Mouse (Mus musculus) kidney, embryonic 14.5 days (tissue): Measurements from ENCODE around the gene Exoc4. TPM values are rescaled to one million over a fixed set of nuclear protein-coding genes. Genes with fewer than 3 reads are reported as not detected.
A peak's percentile ranks its signal among the peaks of the same experiment; 100 is the strongest.

ENCODE experiments used
- ATAC-seq: fragments of 200-750 bp; cut with Nextera tagmentation; 2 replicates; pipeline ENCODE4 v1.8.0; 2017; ENCODE audit warnings: moderate number of reproducible peaks, mild to moderate bottlenecking, moderate TSS enrichment, moderate library complexity; ENCODE audit not compliant: low FRiP score, low TSS enrichment
- H3K27ac ChIP-seq: fragments of 300-500 bp; sonication (generic); 2 replicates; pipeline ENCODE4 v1.5.1; 2014; ENCODE audit warnings: low read depth, mild to moderate bottlenecking, low read length, moderate library complexity, mixed read lengths
- H3K27me3 ChIP-seq: fragments of 300-500 bp; sonication (generic); 2 replicates; pipeline ENCODE4 v1.6.1; 2014; ENCODE audit warnings: mild to moderate bottlenecking, low read length; ENCODE audit not compliant: control insufficient read depth, insufficient read depth
- H3K36me3 ChIP-seq: fragments of 300-500 bp; sonication (generic); 2 replicates; pipeline ENCODE4 v1.6.1; 2014; ENCODE audit warnings: low read length, mixed read lengths; ENCODE audit not compliant: control insufficient read depth, insufficient read depth
- H3K4me1 ChIP-seq: fragments of 300-500 bp; sonication (generic); 2 replicates; pipeline ENCODE4 v1.6.1; 2014; ENCODE audit warnings: low read length, mixed read lengths; ENCODE audit not compliant: control insufficient read depth, insufficient read depth
- H3K4me2 ChIP-seq: fragments of 300-500 bp; sonication (generic); replicated peaks from 2 replicates; pipeline ENCODE4 v1.6.1; 2014; ENCODE audit warnings: low read depth, mild to moderate bottlenecking, low read length
- H3K4me3 ChIP-seq: fragments of 300-500 bp; sonication (generic); 2 replicates; pipeline ENCODE4 v1.5.1; 2014; ENCODE audit warnings: mild to moderate bottlenecking, low read length
- H3K9ac ChIP-seq: fragments of 300-500 bp; sonication (generic); 2 replicates; pipeline ENCODE4 v1.6.1; 2014; ENCODE audit warnings: low read depth, mild to moderate bottlenecking, low read length, moderate library complexity
- H3K9me3 ChIP-seq: fragments of 300-500 bp; sonication (generic); 2 replicates; pipeline ENCODE4 v1.6.1; 2016; ENCODE audit warnings: low read length; ENCODE audit not compliant: control insufficient read depth
- WGBS: fragments of 180-500 bp; shearing (Covaris S2); extraction: QIAGEN DNeasy Blood & Tissue Kit; methylation state at CpG from one replicate; pipeline ENCODE4 v1.1.7; 2014; 5-methylcytosine and 5-hydroxymethylcytosine counted together
- polyA plus RNA-seq: library from polyadenylated mRNA; unstranded; fragments of >200 nt; fragmentation: Nextera tagmentation; extraction: Ambion mirVana; gene quantifications from 2 replicates; pipeline ENCODE4 v1.2.1, GENCODE M21; 2014

Gene Exoc4
- 27.6 and 31.5 TPM in 2 replicates for polyA plus RNA-seq

- peak; percentile 100 for ATAC-seq
- Histone ChIP-seq H3K9ac (peak within 1 kb of the TSS; percentile 77), H3K4me2 (peak within 1 kb of the TSS; percentile 56), H3K27me3 (no peaks in the 10 kb centered on the region), H3K9me3 (no peaks in the 10 kb centered on the region), H3K4me3 (peak within 1 kb of the TSS; percentile 76), H3K4me1 (peaks cover 4% of the 10 kb centered on the region; the same call in 1 of the 2 replicates), H3K27ac (no peak within 1 kb of the TSS), H3K36me3 (no peaks in the 10 kb centered on the region)
- WGBS = 1% methylated on average over 29 of the region's 34 CpGs
Measured at GRCm38 (mm10) chr6:33248894-33249758, at the start of gene Exoc4. Exoc4 (plus strand) TSS chr6:33249085.

DNA sequence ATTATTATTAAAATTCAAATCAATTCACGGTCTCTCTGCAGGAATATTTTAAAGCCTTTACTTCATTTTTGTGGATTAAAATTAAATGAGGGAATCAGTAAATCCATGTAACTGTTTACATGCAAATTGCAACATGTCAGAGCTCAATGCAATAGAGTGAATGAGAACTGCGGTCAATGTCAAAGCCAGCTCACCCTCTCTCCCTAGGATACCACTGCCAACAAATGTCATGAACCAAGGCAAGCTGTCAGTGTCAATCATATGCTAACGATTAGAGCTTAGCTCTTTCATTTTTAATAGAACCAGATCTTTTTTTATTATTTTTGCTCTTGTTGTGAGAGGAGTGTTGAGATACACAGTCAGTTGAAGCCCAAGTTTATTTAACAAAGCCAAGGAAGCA lies 30.1 kb upstream of the Exoc4 start:
- no peak overlapping the region for H3K4me3 ChIP-seq
- H3K4me1 ChIP-seq = no peaks in the 10 kb centered on the region
- 92% methylated on average over 3 of the region's 3 CpGs for WGBS
- no peak overlapping the region for H3K4me2 ChIP-seq
- no peak for ATAC-seq
- no peaks in the 10 kb centered on the region for H3K36me3 ChIP-seq
- no peak overlapping the region for H3K27ac ChIP-seq
- H3K27me3 ChIP-seq = no peaks in the 10 kb centered on the region
- no peak overlapping the region for H3K9ac ChIP-seq
- no peaks in the 10 kb centered on the region for H3K9me3 ChIP-seq

DNA sequence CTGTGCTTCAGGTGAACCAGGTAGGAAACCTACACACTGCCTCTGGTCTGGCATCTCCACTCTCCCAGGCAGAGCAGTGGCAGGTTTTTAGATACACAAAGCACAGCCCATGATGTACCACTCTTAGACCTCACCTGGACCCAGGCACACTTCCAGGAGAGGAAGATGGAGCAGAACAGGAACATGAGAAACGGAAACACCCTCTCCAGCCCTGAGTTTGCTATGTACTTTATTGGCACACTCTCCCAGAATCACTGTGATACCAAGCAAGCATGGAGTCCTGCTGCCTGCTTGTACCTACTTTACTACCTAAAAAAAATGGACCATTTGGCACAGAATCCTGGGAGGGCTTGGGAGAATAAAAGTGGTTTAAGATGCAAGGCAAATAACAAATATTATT lies 22.2 kb upstream of the Exoc4 start:
- Histone ChIP-seq H3K4me3 (no peak overlapping the region), H3K36me3 (no peaks in the 10 kb centered on the region), H3K4me2 (no peak overlapping the region), H3K4me1 (0 out of 2 replicates have a peak, but pooled peaks cover 2% of the 10 kb centered on the region), H3K27ac (no peak overlapping the region), H3K9me3 (no peaks in the 10 kb centered on the region), H3K27me3 (no peaks in the 10 kb centered on the region), H3K9ac (no peak overlapping the region)
- WGBS = 75% methylated on average over 1 of the region's 1 CpGs
- no peak for ATAC-seq

GRCm38 (mm10) chr6:33227371-33227770 lies 21.5 kb upstream of the Exoc4 start:
- no peak overlapping the region for H3K4me3 ChIP-seq
- H3K4me2 ChIP-seq = 0 out of 2 replicates have a peak overlapping the region, but pooled peaks have one; percentile 2
- no peak overlapping the region for H3K9ac ChIP-seq
- no peak overlapping the region for H3K27ac ChIP-seq
- WGBS = 32% methylated on average over 8 of the region's 8 CpGs
- H3K27me3 ChIP-seq = no peaks in the 10 kb centered on the region
- H3K4me1 ChIP-seq = 0 out of 2 replicates have a peak, but pooled peaks cover 2% of the 10 kb centered on the region
- H3K36me3 ChIP-seq = no peaks in the 10 kb centered on the region
- ATAC-seq = no peak
- no peaks in the 10 kb centered on the region for H3K9me3 ChIP-seq

- Histone ChIP-seq H3K27ac (no peak overlapping the region), H3K4me1 (no peaks in the 10 kb centered on the region), H3K27me3 (no peaks in the 10 kb centered on the region), H3K9me3 (no peaks in the 10 kb centered on the region), H3K36me3 (no peaks in the 10 kb centered on the region), H3K4me3 (no peak overlapping the region), H3K4me2 (no peak overlapping the region), H3K9ac (no peak overlapping the region)
- ATAC-seq = no peak
Measured at GRCm38 (mm10) chr6:33241250-33241649, 7.6 kb upstream of the Exoc4 start.

DNA sequence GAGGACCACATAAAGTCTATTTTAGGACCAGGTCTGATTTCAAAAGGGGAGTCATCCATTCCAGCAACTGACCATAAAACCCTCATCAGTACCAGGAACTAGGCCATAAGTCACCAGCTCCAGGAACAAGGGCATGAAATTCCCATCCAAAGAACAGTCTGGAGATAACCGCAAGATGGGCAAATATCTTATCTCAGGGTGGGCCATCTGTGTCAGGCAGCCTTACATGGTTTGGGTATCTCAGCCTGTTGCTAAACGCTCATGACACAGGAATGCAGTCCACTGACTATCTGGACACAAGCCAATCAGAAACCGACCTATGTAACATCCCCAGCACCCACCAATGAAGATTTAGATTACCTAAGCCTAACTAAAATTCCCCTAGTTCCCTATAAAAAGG lies 4.3 kb upstream of the Exoc4 start:
- H3K4me1 ChIP-seq = no peaks in the 10 kb centered on the region
- H3K4me2 ChIP-seq = no peak overlapping the region
- ATAC-seq = no peak
- no peaks in the 10 kb centered on the region for H3K27me3 ChIP-seq
- no peak overlapping the region for H3K4me3 ChIP-seq
- no peaks in the 10 kb centered on the region for H3K9me3 ChIP-seq
- H3K27ac ChIP-seq = no peak overlapping the region
- no peak overlapping the region for H3K9ac ChIP-seq
- no peaks in the 10 kb centered on the region for H3K36me3 ChIP-seq
- 56% methylated on average over 3 of the region's 3 CpGs for WGBS

- H3K4me2 ChIP-seq = no peak overlapping the region
- 90% methylated on average over 5 of the region's 5 CpGs for WGBS
- no peaks in the 10 kb centered on the region for H3K36me3 ChIP-seq
- H3K27me3 ChIP-seq = no peaks in the 10 kb centered on the region
- no peak overlapping the region for H3K4me3 ChIP-seq
- ATAC-seq = no peak
- H3K9me3 ChIP-seq = no peaks in the 10 kb centered on the region
- no peak overlapping the region for H3K27ac ChIP-seq
- no peak overlapping the region for H3K9ac ChIP-seq
- peaks cover 4% of the 10 kb centered on the region; the same call in 1 of the 2 replicates for H3K4me1 ChIP-seq
Measured at GRCm38 (mm10) chr6:33247146-33247545, 1.7 kb upstream of the Exoc4 start.

DNA sequence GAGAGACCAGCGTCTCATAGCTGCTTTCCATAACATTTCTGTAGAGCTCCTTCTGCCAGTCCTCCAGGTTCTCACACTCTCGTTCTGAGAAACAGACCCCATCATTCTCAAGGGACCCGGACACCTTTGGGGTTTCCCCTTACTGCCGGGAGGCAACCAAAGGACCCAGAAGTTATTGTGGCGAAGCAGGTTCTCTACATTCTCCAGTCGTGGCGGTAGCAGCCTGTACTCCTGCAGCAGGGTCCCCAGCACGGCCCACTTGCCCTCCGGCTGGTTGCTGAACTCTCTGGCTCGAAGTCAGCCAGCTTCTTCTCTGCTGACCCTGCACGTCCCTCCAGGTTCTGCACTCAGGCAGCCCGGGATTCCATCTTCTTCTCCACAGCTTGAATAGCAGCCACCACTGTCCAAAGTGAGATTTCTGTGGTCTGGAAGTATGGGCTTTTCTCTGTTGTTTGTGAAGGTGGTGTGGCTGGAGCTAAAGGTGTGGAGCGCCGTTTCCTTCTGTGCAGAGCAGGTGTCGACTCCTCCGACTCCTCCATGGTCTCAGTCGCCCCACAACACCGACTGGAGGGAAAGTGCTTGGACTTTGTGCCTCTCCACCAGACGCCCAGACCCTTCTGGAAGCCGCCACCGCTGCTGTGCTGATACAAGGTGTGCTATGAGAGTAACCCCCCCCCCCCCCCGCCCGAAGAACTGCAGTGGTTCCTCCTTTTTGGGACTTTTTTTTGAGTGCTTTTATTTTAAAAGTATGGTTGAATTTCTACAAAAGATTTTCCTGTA lies 1.1 kb upstream of the Exoc4 start:
- ATAC-seq = no peak
- no peak overlapping the region for H3K27ac ChIP-seq
- WGBS = 86% methylated on average over 23 of the region's 23 CpGs

GRCm38 (mm10) chr6:33256638-33257037 lies 7.8 kb downstream of the Exoc4 start:
- no peak overlapping the region for H3K27ac ChIP-seq
- H3K36me3 ChIP-seq = no peaks in the 10 kb centered on the region
- H3K4me3 ChIP-seq = no peak overlapping the region
- no peak overlapping the region for H3K9ac ChIP-seq
- ATAC-seq = no peak
- no peaks in the 10 kb centered on the region for H3K4me1 ChIP-seq
- H3K27me3 ChIP-seq = no peaks in the 10 kb centered on the region
- no peak overlapping the region for H3K4me2 ChIP-seq
- 82% methylated on average over 4 of the region's 4 CpGs for WGBS
- no peaks in the 10 kb centered on the region for H3K9me3 ChIP-seq

More for the DNA sequence above, 1.1 kb upstream of the Exoc4 start:
- Histone ChIP-seq H3K9me3 (no peaks in the 10 kb centered on the region), H3K4me3 (no peak overlapping the region), H3K36me3 (no peaks in the 10 kb centered on the region), H3K4me2 (no peak overlapping the region), H3K27me3 (no peaks in the 10 kb centered on the region), H3K4me1 (peaks cover 4% of the 10 kb centered on the region; the same call in 1 of the 2 replicates), H3K9ac (no peak overlapping the region)
